Mouse (Mus musculus) adrenal gland, adult 2 months (tissue): ENCODE data around the gene Cog5. TPM values are rescaled to one million over a fixed set of nuclear protein-coding genes. Genes with fewer than 3 reads are reported as not detected.
A peak's percentile ranks its signal among the peaks of the same experiment; 100 is the strongest.
"Not testable (repeated sequence)": the region's sequence is repeated elsewhere in the genome, so short reads cannot be mapped to it uniquely, and the experiment has no call there.

Source experiments
- DNase-seq: peaks from one replicate; pipeline ENCODE4 v3.0.0; 2021
- long read RNA-seq: library from polyadenylated mRNA; stranded (forward); transcript quantifications from one replicate; pipeline ENCODE4 v2.0.0, GENCODE M21; 2021
- polyA plus RNA-seq: library from polyadenylated mRNA; depleted of rRNA; stranded (reverse); fragments of >200 nt; gene quantifications from 2 replicates; pipeline ENCODE4 v1.2.3, GENCODE M21; 2012; rRNA removed
- total RNA-seq, 2 experiments: library from RNA; stranded (reverse); gene quantifications; 2 replicates each; pipeline ENCODE4 v1.2.3; 2021

Cog5 gene
- 10 to 100 TPM; 38.7 to 40.0 TPM for total RNA-seq
- 6.1 and 7.7 TPM in 2 replicates for polyA plus RNA-seq
- long read RNA-seq, partial matches to known transcripts: 3 of 13 reads
- long read RNA-seq, other reads (novel, unspliced or antisense): 7 of 13 reads

DNA sequence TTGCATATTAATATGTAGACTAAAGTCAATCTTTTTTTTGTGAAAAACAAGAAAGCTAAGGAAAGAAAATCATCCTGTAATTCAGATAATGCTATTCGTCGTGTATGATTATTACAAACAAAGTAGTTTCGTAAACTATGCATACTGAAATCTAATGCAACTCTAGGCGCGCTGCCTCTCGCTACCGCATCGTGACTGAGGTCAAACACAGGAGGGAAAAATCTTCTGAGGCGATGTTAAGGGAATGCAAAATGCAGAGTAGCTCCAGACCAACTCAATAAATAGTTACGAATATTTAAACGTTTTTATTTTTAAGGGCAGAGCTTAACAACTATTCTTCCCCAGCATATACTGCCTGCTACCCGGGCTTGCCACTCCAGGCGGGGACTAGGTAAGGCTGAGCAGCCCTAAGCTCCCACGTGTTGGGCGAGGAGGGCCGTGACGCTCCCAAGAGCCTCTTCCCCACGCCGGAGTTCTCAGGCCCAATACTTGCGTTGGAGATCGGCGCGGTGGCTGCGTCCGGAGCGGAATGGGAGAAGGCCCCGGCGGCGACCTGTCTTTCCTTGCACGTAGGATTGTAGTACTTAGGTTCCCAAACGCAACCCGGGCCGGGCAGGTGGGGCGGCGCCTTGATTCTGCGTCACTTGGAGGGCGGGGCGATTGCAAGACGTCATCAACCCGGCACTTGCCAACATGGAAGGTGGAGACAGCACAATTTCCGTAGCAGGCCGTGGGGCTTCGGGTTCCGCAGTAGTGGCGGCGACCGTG lies at the start of gene Cog5, which contains the start of gene Dus4l:
Cog5 (plus strand) TSS at position 673 of the 768 bp plus-strand sequence.
Dus4l (minus strand) TSS at position 630 of the 768 bp plus-strand sequence.
- peak; percentile 98 for DNase-seq

DNA sequence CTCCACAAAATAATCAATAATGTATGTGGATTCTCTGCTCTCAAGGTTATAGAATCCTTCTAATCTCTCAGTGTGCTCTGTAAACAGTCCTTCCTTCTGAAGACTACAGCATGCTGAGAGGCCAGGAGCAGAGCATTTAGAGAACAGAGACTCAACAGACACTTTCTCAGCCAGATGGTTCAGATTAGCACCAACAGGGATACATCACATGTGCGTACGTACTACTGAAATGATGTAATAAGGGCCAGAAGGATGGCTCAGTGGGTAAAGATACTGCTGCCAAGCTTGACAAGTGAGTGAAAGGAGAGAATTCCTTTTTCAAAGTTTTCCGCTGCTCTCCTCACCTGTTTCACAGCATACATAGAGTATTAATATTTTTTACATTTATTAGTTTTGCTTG lies 49.8 kb upstream of the Cog5 start:
- DNase-seq: no peak

DNA sequence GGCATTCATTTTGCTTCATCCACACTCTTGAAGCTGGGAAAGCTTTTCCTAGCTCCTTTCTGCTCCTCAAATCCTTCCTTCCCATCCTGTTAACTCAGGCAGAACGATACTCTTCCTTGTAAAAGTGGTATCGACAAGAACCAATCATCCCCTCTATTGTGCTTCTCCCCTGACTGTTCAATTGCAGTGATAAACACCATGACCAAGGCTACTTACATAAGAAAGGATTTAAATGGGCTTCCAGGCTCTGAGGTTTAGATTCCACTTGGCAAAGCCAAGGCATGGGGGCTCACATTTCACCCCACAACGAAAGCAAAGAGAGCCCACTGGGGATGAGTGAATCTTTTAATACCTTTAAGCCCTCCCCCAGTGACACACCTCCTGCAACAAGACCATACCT lies 46.5 kb upstream of the Cog5 start:
- DNase-seq: no peak

DNA sequence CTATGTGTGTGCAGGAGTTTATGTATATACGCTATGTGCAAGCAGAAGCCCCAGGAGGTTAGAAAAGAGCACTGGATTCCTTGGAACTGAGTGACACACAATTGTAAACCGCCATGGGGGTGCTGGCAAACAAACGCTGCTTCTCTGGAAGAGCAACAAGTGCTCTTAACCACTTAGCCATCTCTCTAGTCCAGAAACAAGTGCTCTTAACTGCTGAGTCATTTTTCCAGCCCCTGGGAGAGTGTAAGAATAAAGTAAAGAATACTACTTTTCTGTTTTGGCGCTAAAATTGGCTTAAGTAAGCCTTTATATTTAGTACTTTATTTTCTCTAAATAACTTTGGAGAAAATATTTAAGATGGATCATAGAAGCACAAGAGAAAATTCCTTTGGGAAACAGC lies 41.3 kb upstream of the Cog5 start:
- DNase-seq: no peak

DNA sequence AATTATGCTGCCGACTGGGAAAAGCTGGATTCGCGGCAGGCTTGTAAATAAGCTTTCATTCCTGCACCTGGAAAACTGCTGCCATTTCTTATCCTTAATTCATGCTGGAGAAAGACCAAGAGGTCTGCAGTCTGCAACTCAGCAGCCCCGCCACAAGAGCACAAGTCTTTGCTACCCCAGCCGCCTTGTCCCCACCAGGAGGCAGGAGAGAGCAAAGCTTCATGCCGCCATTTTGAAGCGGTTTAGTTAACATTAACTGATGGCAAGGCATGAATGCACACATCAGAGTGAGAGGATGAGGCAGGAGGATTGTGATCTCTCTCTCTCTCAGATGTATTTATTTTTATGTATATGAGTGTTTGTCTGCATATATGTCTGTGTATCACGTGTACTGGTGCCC lies 34.6 kb upstream of the Cog5 start:
- no peak for DNase-seq

DNA sequence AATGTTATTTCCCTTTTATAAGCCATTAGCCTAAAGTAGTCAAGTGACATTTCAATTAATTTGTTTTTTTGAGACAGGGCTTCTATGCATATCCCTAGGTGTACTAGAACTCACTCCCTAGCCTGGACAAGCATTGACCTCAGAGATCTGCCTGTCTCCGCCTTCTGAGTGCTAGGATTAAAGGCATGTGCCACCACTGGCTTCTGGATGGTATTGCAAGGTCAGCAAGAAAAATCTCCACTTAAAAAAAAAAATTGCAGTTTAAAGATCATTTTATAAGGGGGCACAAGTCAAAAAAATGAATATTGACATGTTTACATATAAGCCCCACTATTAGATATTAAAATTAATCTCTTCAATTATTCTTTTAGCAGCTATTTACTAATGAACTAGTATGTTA lies 29.7 kb upstream of the Cog5 start:
- no peak for DNase-seq

DNA sequence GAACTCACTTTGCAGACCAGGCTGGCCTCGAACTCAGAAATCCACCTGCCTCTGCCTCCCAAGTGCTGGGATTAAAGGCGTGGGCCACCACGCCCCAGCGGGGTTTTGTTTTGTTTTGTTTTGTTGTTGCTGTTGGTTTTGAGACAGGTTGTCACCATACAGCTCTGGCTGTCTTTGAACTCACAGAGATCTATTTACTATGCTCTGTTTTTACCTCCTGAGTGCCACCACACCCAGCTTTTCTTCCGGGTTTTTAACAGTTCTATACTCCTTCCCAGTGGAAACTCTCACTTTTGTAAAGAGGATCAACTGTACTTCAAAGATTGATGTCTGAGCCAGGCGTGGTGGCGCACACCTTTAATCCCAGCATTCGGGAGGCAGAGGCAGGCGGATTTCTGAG lies 26.3 kb upstream of the Cog5 start:
- not testable (repeated sequence) for DNase-seq

DNA sequence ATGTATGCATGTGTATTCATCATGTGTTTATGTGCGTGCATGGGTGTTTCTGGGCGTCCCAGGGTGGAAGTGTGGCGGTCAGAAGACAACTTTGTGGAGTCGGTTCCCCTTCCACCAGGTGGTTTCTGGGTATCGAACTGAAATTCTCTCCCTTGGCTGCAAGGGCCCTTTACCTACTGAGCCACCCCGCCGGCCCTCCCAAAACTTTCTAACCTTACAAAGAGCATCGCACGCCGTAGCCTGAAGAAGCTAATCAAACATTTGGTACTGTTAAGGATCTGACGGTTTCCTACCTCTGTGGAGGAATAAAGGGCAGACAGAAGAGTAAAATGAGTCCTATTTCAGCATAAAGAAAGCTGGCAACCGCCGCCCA lies 20.7 kb upstream of the Cog5 start:
- no peak for DNase-seq

DNA sequence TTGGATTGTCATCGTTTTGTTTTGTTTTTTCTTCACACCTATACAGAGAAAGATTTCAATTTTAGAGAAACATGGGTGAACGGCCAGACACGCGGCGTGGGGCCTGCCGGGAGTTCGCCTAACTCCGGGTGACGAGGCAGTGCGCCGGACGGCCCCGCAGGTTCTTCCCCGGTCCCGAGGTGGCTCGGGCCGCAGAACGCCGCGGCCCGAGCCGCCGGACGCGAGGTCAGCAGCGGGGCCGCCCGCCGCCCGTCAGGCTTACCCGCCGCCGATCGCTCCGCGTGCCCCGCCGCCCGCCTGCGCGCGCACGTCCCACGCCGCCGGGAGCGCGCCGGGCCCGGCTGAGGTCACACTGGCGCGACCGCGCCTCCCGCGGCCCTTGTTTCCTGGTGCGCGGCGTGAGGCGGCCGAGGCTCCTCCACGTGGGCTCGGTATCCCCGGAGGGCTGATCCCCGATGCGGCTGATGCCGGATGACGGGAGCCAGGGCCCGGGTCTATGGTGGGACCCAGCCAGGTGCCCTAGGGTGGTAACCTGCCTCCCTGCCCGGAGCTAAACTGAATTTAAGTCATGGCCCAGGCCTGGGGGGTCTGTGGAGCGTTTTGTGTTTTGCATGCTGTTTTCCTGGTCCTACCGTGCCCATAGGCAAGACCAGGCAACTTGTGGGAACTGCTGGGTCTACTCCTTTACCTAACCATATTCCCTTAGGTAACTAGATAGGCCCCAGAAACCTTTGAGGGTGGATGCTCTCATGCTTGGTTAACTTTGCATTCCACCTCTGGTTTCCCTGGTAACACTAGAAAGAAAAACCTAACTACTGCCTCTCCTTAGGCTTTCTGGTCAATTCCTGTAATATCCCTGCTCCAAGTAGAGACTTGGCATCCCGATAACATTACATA lies 20.1 kb upstream of the Cog5 start, which contains the start of gene Bcap29:
Bcap29 (minus strand) TSS at position 316 of the 897 bp plus-strand sequence.
- peak; percentile 90 for DNase-seq

DNA sequence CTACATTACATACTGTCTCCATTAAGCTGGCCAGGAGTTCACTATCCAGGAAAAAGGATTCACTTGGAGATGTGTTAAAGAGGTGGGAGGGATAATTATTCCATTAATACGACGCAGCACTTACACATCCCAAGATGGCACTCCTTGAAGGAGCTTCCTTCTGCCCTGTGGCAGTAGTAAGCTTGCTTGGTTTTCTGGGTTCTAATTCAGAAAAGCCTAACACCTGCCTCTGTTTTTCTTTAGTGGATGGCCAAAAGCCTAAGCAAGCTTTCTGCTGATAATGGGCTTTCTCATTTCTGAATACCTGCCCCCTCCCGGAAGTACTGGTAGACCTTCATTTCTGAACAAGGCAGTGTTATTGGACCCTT lies 19.4 kb upstream of the Cog5 start:
- no peak for DNase-seq

DNA sequence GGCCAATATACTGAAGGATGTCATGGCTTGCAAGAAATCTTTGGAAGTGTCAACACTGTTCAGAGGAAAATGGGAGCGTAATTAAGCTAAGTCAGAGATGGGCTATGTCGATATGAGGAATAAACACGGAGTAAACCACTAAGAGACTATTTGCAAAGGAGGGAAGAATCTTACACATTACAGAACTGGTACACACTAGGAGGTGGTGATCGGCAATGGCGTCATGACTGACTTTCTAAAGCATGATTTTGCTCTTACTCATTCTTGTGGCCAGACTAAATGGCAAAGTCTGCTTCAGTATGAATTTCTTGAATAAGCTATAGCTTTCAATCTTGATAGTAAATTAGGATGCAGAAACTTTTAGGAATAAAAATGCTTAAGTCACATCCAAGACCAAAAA lies 1.1 kb upstream of the Cog5 start:
- DNase-seq: no peak

DNA sequence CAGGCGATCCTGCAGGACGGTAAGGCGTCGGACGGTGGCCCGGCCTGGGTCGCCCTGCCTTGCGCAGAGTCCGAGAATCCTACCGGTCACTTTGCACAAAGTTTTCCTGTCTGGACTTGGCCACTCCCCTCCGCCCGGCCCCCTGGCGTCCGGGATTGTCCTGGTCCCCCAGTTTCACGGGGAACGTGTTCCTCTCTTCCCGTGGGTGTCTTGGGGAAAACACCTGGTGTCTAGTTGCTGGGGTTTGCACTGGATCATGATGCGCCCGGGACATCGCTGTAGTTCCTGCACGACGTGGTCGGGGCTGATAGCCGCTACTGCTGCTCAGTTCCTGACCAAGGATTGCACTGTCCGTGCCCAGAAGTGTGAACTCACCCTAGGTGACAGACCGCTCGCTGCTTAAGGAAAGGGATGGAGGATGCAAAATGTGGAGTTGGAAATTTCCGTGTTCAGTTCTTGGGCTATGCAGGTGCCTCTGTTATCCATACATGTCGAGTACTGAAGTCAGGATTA lies 352 bp downstream of the Cog5 start:
- no peak for DNase-seq

DNA sequence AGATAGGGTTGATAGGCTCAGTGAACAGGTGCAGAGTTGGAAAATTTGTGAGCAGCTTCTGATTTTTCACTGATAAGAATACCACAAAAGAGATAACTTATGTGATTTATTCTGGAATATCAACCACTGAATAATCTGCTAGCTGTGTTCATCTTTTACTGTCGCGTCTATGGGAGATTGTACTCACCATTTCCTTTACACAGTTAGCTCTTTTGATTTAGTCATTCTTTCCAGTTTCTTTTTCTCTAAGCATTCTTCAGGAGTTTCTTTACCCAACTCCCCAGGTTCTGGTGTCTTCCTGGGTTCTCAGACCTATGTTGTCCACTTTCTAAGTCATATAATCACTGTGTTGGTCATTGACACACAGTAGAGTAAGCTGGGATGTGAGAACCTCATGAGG lies 2.2 kb downstream of the Cog5 start:
- DNase-seq: no peak

DNA sequence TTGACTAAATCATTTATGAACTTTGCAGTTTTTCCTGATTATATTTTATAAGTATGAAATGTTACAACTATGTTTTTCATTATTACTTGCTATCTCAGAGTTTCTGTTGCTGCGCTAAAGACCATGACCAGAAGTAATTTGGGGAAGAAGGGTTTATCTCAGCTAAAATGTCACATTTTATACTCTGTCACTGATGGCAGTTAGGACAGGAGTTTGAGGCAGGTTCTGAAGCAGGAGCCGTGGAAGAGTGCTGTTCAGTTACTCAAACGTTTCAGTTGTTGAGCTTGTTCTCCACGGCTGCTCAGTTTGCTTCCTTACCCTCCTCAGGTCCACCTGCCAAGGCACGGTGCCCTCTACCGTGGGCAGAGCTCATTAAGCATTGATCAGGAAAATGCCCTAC lies 11.3 kb downstream of the Cog5 start:
- DNase-seq: no peak

DNA sequence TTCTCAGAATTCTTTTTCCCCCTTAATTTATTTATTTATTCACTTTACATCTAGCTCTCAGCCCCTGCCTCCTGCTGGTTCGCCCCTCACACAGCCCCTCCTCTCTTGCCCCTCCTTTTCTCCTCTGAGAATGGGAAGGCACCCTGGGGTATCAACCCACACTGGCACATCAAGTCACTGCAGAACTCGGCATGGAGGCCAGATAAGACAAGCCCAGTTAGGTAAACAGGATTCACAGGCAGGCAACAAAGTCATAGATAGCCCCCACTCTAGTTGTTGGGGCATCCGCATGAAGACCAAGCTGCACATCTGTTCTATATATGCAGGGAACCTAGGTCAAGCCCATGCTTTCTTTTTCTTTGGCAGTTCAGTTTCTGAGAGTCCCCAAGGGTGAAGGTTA lies 12.5 kb downstream of the Cog5 start:
- DNase-seq: no peak

DNA sequence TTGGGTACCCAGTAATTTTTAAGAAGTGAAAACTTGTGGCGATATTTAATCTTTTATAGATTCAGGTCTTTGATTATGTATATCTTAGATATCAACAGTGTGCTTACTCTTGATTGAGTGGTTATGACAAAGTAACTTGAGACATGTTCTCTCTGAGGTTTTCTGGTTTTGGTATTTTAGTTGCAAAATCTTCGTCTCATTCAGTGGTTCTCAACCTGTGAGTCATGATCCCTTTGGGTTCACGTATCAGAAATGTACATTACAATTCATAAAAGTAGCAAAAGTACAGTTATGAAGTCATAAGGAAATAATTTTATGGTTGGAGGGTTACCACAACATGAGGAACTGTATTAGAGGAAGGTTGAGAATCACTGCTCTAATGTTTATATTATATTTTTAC lies 32.0 kb downstream of the Cog5 start:
- no peak for DNase-seq

DNA sequence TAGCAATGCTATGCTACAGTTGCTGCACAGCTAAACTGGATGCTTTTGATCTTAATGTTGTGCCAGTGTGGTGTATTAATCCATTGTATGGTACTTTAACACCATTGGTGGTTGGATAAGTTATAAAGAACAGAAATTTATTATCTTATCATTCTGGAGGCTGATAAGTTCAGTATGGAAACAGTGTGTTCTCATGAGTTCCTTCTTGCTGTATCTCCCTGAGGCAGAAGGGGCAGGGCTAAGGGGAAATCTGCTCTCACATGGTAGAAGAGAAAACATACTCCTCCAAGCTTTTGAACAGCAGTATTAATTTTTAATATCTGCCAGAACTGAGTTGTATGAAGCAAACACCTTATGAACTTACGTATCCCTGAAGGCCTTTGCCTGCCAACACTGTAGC lies 38.6 kb downstream of the Cog5 start:
- DNase-seq: no peak

DNA sequence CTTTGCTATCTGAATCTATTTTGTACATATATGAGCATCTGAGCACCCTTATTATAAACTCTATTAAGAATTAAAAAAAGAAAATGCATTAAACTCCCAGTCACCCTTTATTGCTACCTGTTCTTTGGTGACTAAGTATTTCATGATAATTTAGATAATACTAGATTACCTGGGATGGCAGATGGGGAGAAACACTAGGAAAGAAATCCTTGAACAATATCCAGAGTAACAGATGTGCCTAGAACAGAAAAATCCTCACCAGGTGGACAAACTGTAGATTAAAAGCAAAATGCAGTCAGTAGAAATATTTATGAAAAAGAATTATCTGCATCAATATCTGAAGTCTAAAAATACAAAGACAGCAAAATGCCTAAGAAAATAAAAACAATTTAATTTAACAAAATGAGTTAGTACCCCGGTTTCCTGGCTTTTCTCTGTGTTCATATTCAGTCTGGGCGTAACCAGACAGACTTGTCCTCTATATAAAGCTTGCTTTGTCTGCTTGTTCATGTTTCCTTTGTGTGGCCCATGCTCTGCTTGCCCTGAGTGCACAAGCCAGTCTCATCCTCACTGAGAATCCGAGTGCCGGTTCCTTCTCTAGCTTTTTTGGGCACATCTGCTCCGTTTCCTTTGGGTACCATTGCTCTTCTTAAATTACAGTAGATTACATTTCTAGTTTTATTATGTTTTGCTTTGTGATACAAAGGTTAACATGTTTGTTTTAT lies 46.1 kb downstream of the Cog5 start:
- no peak for DNase-seq

DNA sequence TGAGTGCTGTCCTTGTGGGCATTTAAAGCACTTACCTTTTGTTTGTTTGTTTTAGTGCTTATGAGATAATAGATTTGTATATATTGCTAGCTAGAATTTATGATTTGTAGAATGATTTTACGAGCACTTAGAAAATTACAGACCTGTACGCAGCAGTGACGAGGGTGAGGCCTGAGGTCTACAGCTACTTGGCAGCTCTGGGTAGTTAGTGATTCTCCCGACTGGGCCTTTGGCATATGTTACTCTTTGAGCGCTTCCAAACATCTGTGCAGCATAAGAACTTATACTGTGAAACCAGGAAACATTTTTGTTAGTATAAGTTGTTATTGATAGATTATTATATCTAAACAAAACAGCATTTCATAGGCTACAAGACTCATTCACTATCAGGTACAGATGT lies 46.7 kb downstream of the Cog5 start:
- no peak for DNase-seq

DNA sequence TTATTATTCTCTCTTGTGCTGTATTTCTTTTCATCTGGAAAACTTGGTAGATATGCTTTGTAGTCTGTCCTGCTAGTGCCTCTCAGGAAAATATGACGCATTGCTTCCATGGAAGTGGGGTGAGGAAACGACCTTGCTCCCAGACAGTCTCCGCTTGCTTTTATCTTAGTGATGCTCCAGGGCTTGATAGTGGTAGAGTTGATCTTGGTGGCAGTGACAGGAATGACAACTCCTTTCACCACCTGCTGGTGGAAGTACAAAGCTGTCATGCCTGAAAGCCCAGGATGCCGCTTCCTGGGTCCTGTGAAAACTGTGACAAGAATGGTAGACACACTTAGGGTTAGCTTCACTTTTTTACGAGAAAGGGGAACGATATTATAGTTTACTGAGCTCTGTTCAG lies 49.2 kb downstream of the Cog5 start:
- DNase-seq: peak; percentile 8

DNA sequence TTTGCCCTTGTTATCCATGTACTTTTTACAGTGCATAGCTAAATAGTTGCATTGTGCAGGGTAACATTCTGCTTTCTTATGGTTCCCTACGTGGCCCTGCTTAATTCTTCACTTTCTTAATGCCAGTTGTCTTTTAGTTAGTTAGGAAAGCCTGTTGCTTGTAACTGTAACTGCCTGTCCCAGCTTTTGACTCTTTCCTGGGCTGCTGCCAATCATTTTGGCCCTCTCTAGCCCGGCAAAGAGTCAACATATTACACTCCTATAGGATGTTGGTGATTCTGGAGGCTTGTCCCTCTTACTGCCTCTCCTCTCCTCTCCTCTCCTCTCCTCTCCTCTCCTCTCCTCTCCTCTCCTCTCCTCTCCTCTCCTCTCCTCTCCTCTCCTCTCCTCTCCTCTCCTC lies 51.5 kb downstream of the Cog5 start:
- DNase-seq: no peak

DNA sequence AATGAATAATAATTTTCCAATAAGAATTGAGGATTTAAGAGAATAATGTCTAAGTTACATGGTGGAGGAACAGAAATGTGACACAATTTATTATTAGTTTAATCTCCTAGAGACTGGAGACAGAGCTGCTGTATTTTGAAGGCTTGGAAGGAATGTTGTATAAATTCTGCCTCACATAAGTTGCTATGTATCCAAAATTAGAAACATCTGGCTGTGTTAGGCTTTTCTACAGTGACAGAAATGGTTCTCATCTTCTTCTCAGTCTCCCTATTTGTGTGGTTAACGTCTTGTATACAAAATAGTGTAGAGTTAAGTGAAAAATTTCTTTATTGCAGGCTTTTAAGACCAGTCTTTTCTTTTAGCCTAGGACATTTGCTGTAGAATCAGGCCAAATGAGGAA lies 52.9 kb downstream of the Cog5 start:
- DNase-seq: no peak
